Mouse (Mus musculus) midbrain, embryonic 14.5 days (tissue): Measurements from ENCODE around the gene Rnf114. TPM values are rescaled to one million over a fixed set of nuclear protein-coding genes. Genes with fewer than 3 reads are reported as not detected.

ENCODE experiments used
- ATAC-seq: fragments of 200-750 bp; cut with Nextera tagmentation; 2 replicates; pipeline ENCODE4 v1.8.0; 2017; ENCODE audit warnings: moderate number of reproducible peaks, moderate library complexity; ENCODE audit not compliant: low FRiP score, low TSS enrichment
- DNase-seq: peaks from one replicate; pipeline ENCODE4 v3.0.0-alpha.2; 2015
- H3K27ac ChIP-seq: fragments of 300-500 bp; sonication (generic); replicated peaks from 2 replicates; pipeline ENCODE4 v1.5.1; 2014; ENCODE audit warnings: mild to moderate bottlenecking, low read depth, low read length, moderate library complexity
- H3K27me3 ChIP-seq: fragments of 300-500 bp; sonication (generic); 2 replicates; pipeline ENCODE4 v1.6.1; 2014; ENCODE audit warnings: low read length, control low read depth, mixed read lengths; ENCODE audit not compliant: control insufficient read depth, insufficient read depth
- H3K36me3 ChIP-seq: fragments of 300-500 bp; sonication (generic); 2 replicates; pipeline ENCODE4 v1.6.1; 2014; ENCODE audit warnings: low read length, control low read depth; ENCODE audit not compliant: control insufficient read depth, insufficient read depth
- H3K4me1 ChIP-seq: fragments of 300-500 bp; sonication (generic); 2 replicates; pipeline ENCODE4 v1.6.1; 2014; ENCODE audit warnings: mild to moderate bottlenecking, antibody characterized with exemption, low read length, control low read depth; ENCODE audit not compliant: control insufficient read depth, insufficient read depth
- H3K4me2 ChIP-seq: fragments of 300-500 bp; sonication (generic); 2 replicates; pipeline ENCODE4 v1.6.1; 2014; ENCODE audit warnings: mild to moderate bottlenecking, low read length, moderate library complexity
- H3K4me3 ChIP-seq: fragments of 300-500 bp; sonication (generic); replicated peaks from 2 replicates; pipeline ENCODE4 v1.5.1; 2014; ENCODE audit warnings: low read depth, low read length
- H3K9ac ChIP-seq: fragments of 300-500 bp; sonication (generic); replicated peaks from 2 replicates; pipeline ENCODE4 v1.6.1; 2014; ENCODE audit warnings: mild to moderate bottlenecking, low read length, moderate library complexity
- H3K9me3 ChIP-seq: fragments of 300-500 bp; sonication (generic); 2 replicates; pipeline ENCODE4 v1.6.1; 2016; ENCODE audit warnings: low read length, control low read depth, mixed read lengths; ENCODE audit not compliant: control insufficient read depth
- WGBS: fragments of 180-500 bp; shearing (Covaris S2); extraction: QIAGEN DNeasy Blood & Tissue Kit; methylation state at CpG from one replicate; pipeline ENCODE4 v1.1.7; 2014; 5-methylcytosine and 5-hydroxymethylcytosine counted together
- polyA plus RNA-seq: library from polyadenylated mRNA; unstranded; fragments of >200 nt; fragmentation: Nextera tagmentation; extraction: Ambion mirVana; gene quantifications from 2 replicates; pipeline ENCODE4 v1.2.1, GENCODE M21; 2014

Rnf114 gene
- polyA plus RNA-seq, 1 experiment from 2014 or later: 146 TPM

GRCm38 (mm10) chr2:167559413-167559812 lies 67.0 kb downstream of the Rnf114 start:
- no peaks in the 10 kb centered on the region for H3K9me3 ChIP-seq
- H3K4me2 ChIP-seq: peak overlapping the region; percentile 45
- H3K4me1 ChIP-seq: peaks cover 5% of the 10 kb centered on the region; the same call in 1 of the 2 replicates
- no peaks in the 10 kb centered on the region for H3K27me3 ChIP-seq
- DNase-seq (peak; percentile 58), ATAC-seq (peak; percentile 60; the same call in 1 of the 2 replicates)
- H3K27ac ChIP-seq: no peak overlapping the region; the same call in 1 of the 2 replicates
- H3K36me3 ChIP-seq: no peaks in the 10 kb centered on the region
- H3K4me3 ChIP-seq: peak overlapping the region; percentile 24
- 10% methylated on average over 27 of the region's 27 CpGs for WGBS
- no peak overlapping the region; the same call in 1 of the 2 replicates for H3K9ac ChIP-seq

- Histone ChIP-seq H3K9me3 (no peaks in the 10 kb centered on the region), H3K27me3 (no peaks in the 10 kb centered on the region), H3K27ac (no peak overlapping the region), H3K4me3 (no peak overlapping the region), H3K4me1 (peaks cover 8% of the 10 kb centered on the region; the same call in 1 of the 2 replicates), H3K9ac (0 out of 2 replicates have a peak overlapping the region, but pooled peaks have one; percentile 6), H3K4me2 (no peak overlapping the region), H3K36me3 (no peaks in the 10 kb centered on the region)
- peak; percentile 54 for DNase-seq
- 51% methylated on average over 8 of the region's 8 CpGs for WGBS
- ATAC-seq: no peak
These were observed 69.7 kb downstream of the Rnf114 start for GRCm38 (mm10) chr2:167562101-167562500.

GRCm38 (mm10) chr2:167563035-167563434 lies 70.6 kb downstream of the Rnf114 start:
- no peaks in the 10 kb centered on the region for H3K36me3 ChIP-seq
- DNase-seq: no peak
- H3K27me3 ChIP-seq: no peaks in the 10 kb centered on the region
- H3K9me3 ChIP-seq: no peaks in the 10 kb centered on the region
- ATAC-seq: no peak
- H3K27ac ChIP-seq: no peak overlapping the region
- H3K4me2 ChIP-seq: no peak overlapping the region
- H3K9ac ChIP-seq: no peak overlapping the region
- no peak overlapping the region for H3K4me3 ChIP-seq
- 82% methylated on average over 5 of the region's 5 CpGs for WGBS
- H3K4me1 ChIP-seq: peaks cover 8% of the 10 kb centered on the region; the same call in 1 of the 2 replicates

DNA sequence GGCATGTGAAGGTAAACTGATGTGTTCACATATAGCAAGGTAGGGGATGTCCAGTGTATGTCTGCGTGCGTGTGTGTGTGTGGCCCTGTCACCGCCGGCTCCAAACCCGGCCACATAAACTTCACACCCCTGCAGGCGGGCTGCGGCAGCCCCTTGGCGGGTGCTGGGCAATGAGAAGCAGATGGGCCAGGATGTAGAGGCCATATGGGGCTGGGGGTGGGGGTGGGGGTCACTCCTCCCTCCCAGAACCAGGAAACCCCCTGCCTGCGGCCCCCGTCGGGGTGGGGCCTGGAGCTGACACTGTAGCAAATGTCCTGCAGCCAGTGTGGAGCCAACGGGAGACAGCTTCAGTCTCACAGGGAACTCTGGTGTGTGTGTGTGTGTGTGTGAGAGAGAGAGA lies 71.3 kb downstream of the Rnf114 start:
- no peak overlapping the region for H3K4me3 ChIP-seq
- H3K36me3 ChIP-seq: no peaks in the 10 kb centered on the region
- no peak overlapping the region for H3K9ac ChIP-seq
- no peak overlapping the region for H3K4me2 ChIP-seq
- no peaks in the 10 kb centered on the region for H3K9me3 ChIP-seq
- peaks cover 8% of the 10 kb centered on the region; the same call in 1 of the 2 replicates for H3K4me1 ChIP-seq
- H3K27ac ChIP-seq: no peak overlapping the region
- 56% methylated on average over 12 of the region's 12 CpGs for WGBS
- no peaks in the 10 kb centered on the region for H3K27me3 ChIP-seq
- ATAC-seq (no peak), DNase-seq (no peak)

- ATAC-seq: no peak
- Histone ChIP-seq H3K9me3 (no peaks in the 10 kb centered on the region), H3K4me3 (no peak overlapping the region), H3K36me3 (no peaks in the 10 kb centered on the region), H3K4me2 (no peak overlapping the region), H3K9ac (no peak overlapping the region), H3K27ac (no peak overlapping the region), H3K27me3 (no peaks in the 10 kb centered on the region), H3K4me1 (0 out of 2 replicates have a peak, but pooled peaks cover 3% of the 10 kb centered on the region)
- 86% methylated on average over 13 of the region's 13 CpGs for WGBS
- DNase-seq: no peak
These were observed 72.3 kb downstream of the Rnf114 start for GRCm38 (mm10) chr2:167564551-167565311.

- Histone ChIP-seq H3K4me3 (no peak overlapping the region), H3K4me1 (0 out of 2 replicates have a peak, but pooled peaks cover 3% of the 10 kb centered on the region), H3K27ac (no peak overlapping the region), H3K9me3 (no peaks in the 10 kb centered on the region), H3K4me2 (no peak overlapping the region; the same call in 1 of the 2 replicates), H3K9ac (no peak overlapping the region), H3K36me3 (no peaks in the 10 kb centered on the region), H3K27me3 (no peaks in the 10 kb centered on the region)
- DNase-seq: no peak
- no peak for ATAC-seq
- WGBS: 85% methylated on average over 3 of the region's 3 CpGs
These were observed 72.8 kb downstream of the Rnf114 start for GRCm38 (mm10) chr2:167565312-167565656.

DNA sequence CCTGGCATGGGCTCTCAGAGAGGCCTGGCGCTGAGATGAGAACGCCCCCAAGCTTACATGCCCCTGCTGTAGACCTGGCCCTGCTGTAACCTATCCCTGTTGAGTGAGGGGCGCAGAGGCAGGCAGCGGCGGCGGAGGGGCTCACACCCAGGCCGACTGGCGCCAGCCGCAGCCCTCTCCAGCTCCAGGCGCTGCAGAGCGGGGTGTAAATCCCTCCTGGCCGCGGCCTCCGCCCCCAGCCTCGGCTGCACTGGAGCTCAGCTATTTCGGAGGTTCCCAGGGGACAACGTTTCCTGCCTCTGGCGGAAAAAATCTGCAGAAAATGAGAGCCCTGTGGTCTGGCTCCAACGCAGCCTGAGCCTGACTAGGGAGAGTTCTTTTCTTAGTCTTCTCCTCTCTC lies 73.2 kb downstream of the Rnf114 start:
- ATAC-seq (no peak), DNase-seq (peak; percentile 75)
- 0 out of 2 replicates have a peak, but pooled peaks cover 3% of the 10 kb centered on the region for H3K4me1 ChIP-seq
- no peak overlapping the region; the same call in 1 of the 2 replicates for H3K27ac ChIP-seq
- H3K9ac ChIP-seq: peak overlapping the region; percentile 30; the same call in 1 of the 2 replicates
- 21% methylated on average over 19 of the region's 19 CpGs for WGBS
- no peaks in the 10 kb centered on the region for H3K27me3 ChIP-seq
- H3K36me3 ChIP-seq: no peaks in the 10 kb centered on the region
- no peak overlapping the region for H3K4me3 ChIP-seq
- peak overlapping the region; percentile 24 for H3K4me2 ChIP-seq
- no peaks in the 10 kb centered on the region for H3K9me3 ChIP-seq
